Mouse (Mus musculus): ENCODE measurements around the gene Med6.

DNA sequence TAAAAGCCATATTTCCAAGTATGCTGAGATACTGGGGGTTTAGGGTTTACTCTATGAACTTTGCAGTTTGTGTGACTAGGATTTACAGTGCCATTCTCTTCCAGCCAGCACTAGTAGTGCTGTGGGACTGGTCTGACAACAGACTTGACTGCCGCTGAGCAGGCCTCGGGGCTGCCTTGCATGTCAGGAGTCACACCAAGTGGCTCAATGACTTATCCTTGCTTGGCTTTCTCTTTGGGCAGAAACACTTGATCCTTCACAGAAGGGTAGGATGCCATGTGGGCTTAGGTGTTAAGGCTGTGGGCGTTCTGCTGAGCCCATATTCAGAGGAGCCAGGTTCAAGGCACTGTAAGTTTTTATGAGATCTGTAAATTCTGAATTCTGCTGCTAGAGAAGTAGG, 45.5 kb downstream of the Med6 start:
- TF ChIP-seq CTCF (IDR thresholded peaks at IDR 0.05; ENCODE audit: borderline replicate concordance, insufficient read depth, low read length) (no peak), POLR2A (IDR thresholded peaks at IDR 0.05; ENCODE audit: low read depth, low read length) (no peak)
